ENCODE assay signal across 8 mouse cellular contexts in genomic region chr9:44130581-44131275, GRCm38 (mm10). TPM values are rescaled to one million over a fixed set of nuclear protein-coding genes. Genes with fewer than 3 reads are reported as not detected.
DNase-seq lines count a peak whose midpoint lies in the region; ATAC-seq and TF ChIP-seq lines count a peak whose summit lies in the region.

No protein-coding gene starts in this region.

- DNase-seq in CH12.LX (ENCODE audit: extremely low read depth) = no peak
- peak; percentile 51 to 55 for DNase-seq in heart, adult 18-20 months
- peak; percentile 65 for DNase-seq in lung, embryonic 14.5 days
- no peak for DNase-seq in right cerebral cortex, postnatal 4 days
- DNase-seq in ovary, postnatal 14 days (ENCODE audit: low spot score) = no peak

- no peaks in the 10 kb centered on the region for H3K36me3 ChIP-seq in CH12.LX (replicated peaks in 1 of 2; ENCODE audit: control insufficient read depth in 1 of 2, insufficient read depth in 1 of 2, low read length in 1 of 2)
- H3K36me3 ChIP-seq in intestine, postnatal 0 days (ENCODE audit: control insufficient read depth, insufficient read depth) = no peaks in the 10 kb centered on the region
- H3K36me3 ChIP-seq in lung, embryonic 14.5 days (ENCODE audit: insufficient read depth) = no peaks in the 10 kb centered on the region
- no peaks in the 10 kb centered on the region for H3K36me3 ChIP-seq in small intestine, adult 2 months (ENCODE audit: control insufficient read depth, insufficient read depth, low read length)

- WGBS in intestine, postnatal 0 days = 31% methylated on average over 19 of the region's 19 CpGs
- WGBS in lung, embryonic 14.5 days = 19% methylated on average over 19 of the region's 19 CpGs
- WGBS in small intestine, adult 2 months = 33% methylated on average over 19 of the region's 19 CpGs

- peak overlapping the region; percentile 48 for H3K4me2 ChIP-seq in CH12.LX (ENCODE audit: insufficient read depth, low read depth, poor library complexity, severe bottlenecking)
- H3K4me2 ChIP-seq in intestine, postnatal 0 days (replicated peaks; ENCODE audit: low read depth) = peak overlapping the region; percentile 62
- peak overlapping the region; percentile 83 for H3K4me2 ChIP-seq in lung, embryonic 14.5 days

- dilution Hi-C loops in CH12.LX (cut with MboI; ENCODE audit: extremely low pct_ligation_motif_present, extremely low pct_unique_long_range_greater_than_20kb, low sequenced_read_pairs) = no loop called here

- TF ChIP-seq POLR2A in CH12.LX (IDR thresholded peaks at IDR 0.05; ENCODE audit: low read depth, low read length) = no peak
- TF ChIP-seq POLR2A in bone marrow macrophage, adult 2 months (IDR thresholded peaks at IDR 0.05; ENCODE audit: borderline replicate concordance, low read depth, low read length) = no peak
- no peak for TF ChIP-seq POLR2A in small intestine, adult 2 months (IDR thresholded peaks at IDR 0.05; ENCODE audit: low read depth, low read length)

- no peaks in the 10 kb centered on the region for H3K79me2 ChIP-seq in CH12.LX (replicated peaks; ENCODE audit: control insufficient read depth, extremely low read depth, insufficient read depth, poor library complexity, severe bottlenecking)

- peaks cover 66% of the 10 kb centered on the region for H3K27me3 ChIP-seq in CH12.LX (replicated peaks)
- H3K27me3 ChIP-seq in intestine, postnatal 0 days (replicated peaks; ENCODE audit: control insufficient read depth, insufficient read depth, low read length) = peaks cover 24% of the 10 kb centered on the region
- H3K27me3 ChIP-seq in lung, embryonic 14.5 days (ENCODE audit: insufficient read depth, low read length) = peaks cover 8% of the 10 kb centered on the region
- peaks cover 32% of the 10 kb centered on the region for H3K27me3 ChIP-seq in small intestine, adult 2 months (ENCODE audit: control insufficient read depth, insufficient read depth, low read length)

- TF ChIP-seq EP300 in CH12.LX (IDR thresholded peaks at IDR 0.05; ENCODE audit: low read length) = no peak

- ATAC-seq in intestine, postnatal 0 days = peak; percentile 12; the same call in 1 of the 2 replicates
- peak; percentile 41 for ATAC-seq in lung, embryonic 14.5 days (ENCODE audit: insufficient read depth)

- H3K27ac ChIP-seq in CH12.LX (ENCODE audit: insufficient read depth, low read depth) = no peak overlapping the region
- H3K27ac ChIP-seq in bone marrow macrophage, adult 2 months (ENCODE audit: insufficient read depth, low read depth, low read length) = no peak overlapping the region
- peak overlapping the region; percentile 66 for H3K27ac ChIP-seq in intestine, postnatal 0 days (ENCODE audit: low read depth, low read length)
- peak overlapping the region; percentile 92 for H3K27ac ChIP-seq in lung, embryonic 14.5 days (ENCODE audit: low read depth)
- peak overlapping the region; percentile 74 for H3K27ac ChIP-seq in small intestine, adult 2 months (ENCODE audit: insufficient read depth, low read depth, low read length)

- H3K4me1 ChIP-seq in CH12.LX (ENCODE audit: control insufficient read depth in 1 of 2, insufficient read depth in 2 of 2) = peaks cover 11 to 46% of the 10 kb centered on the region in 2 experiments
- H3K4me1 ChIP-seq in bone marrow macrophage, adult 2 months (ENCODE audit: control insufficient read depth, insufficient read depth, low read length) = peaks cover 27% of the 10 kb centered on the region
- H3K4me1 ChIP-seq in intestine, postnatal 0 days (replicated peaks; ENCODE audit: control insufficient read depth, insufficient read depth, low read length) = 0 out of 2 replicates have a peak, but pooled peaks cover 4% of the 10 kb centered on the region
- H3K4me1 ChIP-seq in lung, embryonic 14.5 days (ENCODE audit: insufficient read depth) = peaks cover 18% of the 10 kb centered on the region
- H3K4me1 ChIP-seq in small intestine, adult 2 months (ENCODE audit: control insufficient read depth, insufficient read depth, insufficient read length, low read length) = peaks cover 28% of the 10 kb centered on the region

- in situ Hi-C loops in CH12.LX (cut with MboI; ENCODE audit: low pct_ligation_motif_present, low pct_unique_long_range_greater_than_20kb, low sequenced_read_pairs) = no loop called here

- no peak overlapping the region for H3K9ac ChIP-seq in CH12.LX (ENCODE audit: insufficient read depth, low read depth)
- H3K9ac ChIP-seq in intestine, postnatal 0 days (ENCODE audit: low read depth, low read length) = no peak overlapping the region
- H3K9ac ChIP-seq in lung, embryonic 14.5 days = 0 out of 2 replicates have a peak overlapping the region, but pooled peaks have one; percentile 61

- TF ChIP-seq CTCF in CH12.LX (conservative IDR thresholded peaks at IDR 0.05 in 1 of 2, IDR thresholded peaks at IDR 0.05 in 1 of 2; ENCODE audit: low read depth in 2 of 2, low read length in 2 of 2) = no peak
- no peak for TF ChIP-seq CTCF in bone marrow macrophage, adult 2 months (IDR thresholded peaks at IDR 0.05; ENCODE audit: low read depth, low read length)
- no peak for TF ChIP-seq CTCF in intestine, postnatal 0 days (IDR thresholded peaks at IDR 0.05; ENCODE audit: low read depth)
- no peak for TF ChIP-seq CTCF in lung, embryonic 14.5 days (IDR thresholded peaks at IDR 0.05; ENCODE audit: low read depth)
- no peak for TF ChIP-seq CTCF in small intestine, adult 2 months (IDR thresholded peaks at IDR 0.05; ENCODE audit: extremely low read depth, insufficient read length, insufficient replicate concordance, low read depth, low read length)

- TF ChIP-seq RAD21 in CH12.LX (IDR thresholded peaks at IDR 0.05; ENCODE audit: low read depth, low read length) = no peak

- peak overlapping the region in 2 of 3 experiments; percentile 41 to 43 for H3K4me3 ChIP-seq in CH12.LX (replicated peaks in 1 of 3; ENCODE audit: low read depth in 2 of 3, low read length in 2 of 3, poor library complexity in 1 of 3)
- H3K4me3 ChIP-seq in bone marrow macrophage, adult 2 months (ENCODE audit: insufficient read depth, low read length) = peak overlapping the region; percentile 45
- H3K4me3 ChIP-seq in intestine, postnatal 0 days (ENCODE audit: low read depth, low read length) = peak overlapping the region; percentile 39
- H3K4me3 ChIP-seq in lung, embryonic 14.5 days (ENCODE audit: low read depth, low read length) = peak overlapping the region; percentile 39
- peak overlapping the region; percentile 58; the same call in 1 of the 2 replicates for H3K4me3 ChIP-seq in small intestine, adult 2 months (ENCODE audit: low read depth, low read length)

- no peaks in the 10 kb centered on the region for H3K9me3 ChIP-seq in CH12.LX (replicated peaks; ENCODE audit: low read length)
- H3K9me3 ChIP-seq in intestine, postnatal 0 days (ENCODE audit: control insufficient read depth) = no peaks in the 10 kb centered on the region
- no peaks in the 10 kb centered on the region for H3K9me3 ChIP-seq in lung, embryonic 14.5 days (ENCODE audit: low read depth, low read length)

RNA-seq across cellular contexts. Expression of gene Mcam, which starts 3.5 kb away (rescaled TPM):
- 0.98 and 1.1 TPM in 2 replicates for total RNA-seq in CH12.LX (2012; rRNA removed)
- 0.56 and 0.73 TPM in 2 replicates for total RNA-seq in CH12.LX (2014; rRNA removed)
- polyA plus RNA-seq in CH12.LX (2012; ENCODE audit: insufficient read length, low read depth) = 0.40 and 0.57 TPM in 2 replicates
- polyA plus RNA-seq in bone marrow macrophage, adult 2 months (2012; ENCODE audit: insufficient read depth, insufficient read length, missing spikeins) = 0.29 TPM in 1 of 2 replicates, not detected in the other
- 10 to 100 TPM; 31.0 to 38.6 TPM for total RNA-seq in heart, adult 18-20 months (2021)
- 31.5 and 34.0 TPM in 2 replicates for polyA plus RNA-seq in intestine, postnatal 0 days (2015; fragmentation: Nextera tagmentation; extraction: Ambion mirVana)
- 84.9 and 87.7 TPM in 2 replicates for polyA plus RNA-seq in lung, embryonic 14.5 days (2014; fragmentation: Nextera tagmentation; extraction: Ambion mirVana)
- polyA plus RNA-seq in small intestine, adult 2 months (2012; rRNA removed) = 14.2 and 14.3 TPM in 2 replicates

RNA-seq across cellular contexts. Expression of gene Rnf26, which starts 17.4 kb away (rescaled TPM):
- 15.3 and 15.4 TPM in 2 replicates for total RNA-seq in CH12.LX (2012; rRNA removed)
- total RNA-seq in CH12.LX (2014; rRNA removed) = 9.2 and 11.7 TPM in 2 replicates
- polyA plus RNA-seq in CH12.LX (2012; ENCODE audit: insufficient read length, low read depth) = 31.5 and 40.0 TPM in 2 replicates
- polyA plus RNA-seq in bone marrow macrophage, adult 2 months (2012; ENCODE audit: insufficient read depth, insufficient read length, missing spikeins) = 24.2 and 25.0 TPM in 2 replicates
- 1 to 10 TPM; 5.9 to 6.0 TPM for total RNA-seq in heart, adult 18-20 months (2021)
- polyA plus RNA-seq in intestine, postnatal 0 days (2015; fragmentation: Nextera tagmentation; extraction: Ambion mirVana) = 18.4 and 18.8 TPM in 2 replicates
- polyA plus RNA-seq in lung, embryonic 14.5 days (2014; fragmentation: Nextera tagmentation; extraction: Ambion mirVana) = 85.6 and 89.2 TPM in 2 replicates
- 16.9 and 26.4 TPM in 2 replicates for polyA plus RNA-seq in small intestine, adult 2 months (2012; rRNA removed)

RNA-seq across cellular contexts. Expression of gene Gm49380, which starts 17.4 kb away (rescaled TPM):
- total RNA-seq in CH12.LX (2012; rRNA removed) = not detected in 2 replicates
- not detected in 2 replicates for total RNA-seq in CH12.LX (2014; rRNA removed)
- polyA plus RNA-seq in CH12.LX (2012; ENCODE audit: insufficient read length, low read depth) = not detected in 2 replicates
- not detected in 2 replicates for polyA plus RNA-seq in bone marrow macrophage, adult 2 months (2012; ENCODE audit: insufficient read depth, insufficient read length, missing spikeins)
- under 1 TPM in 1 of 2 experiments, not detected in 1; 0.37 TPM for total RNA-seq in heart, adult 18-20 months (2021)
- polyA plus RNA-seq in intestine, postnatal 0 days (2015; fragmentation: Nextera tagmentation; extraction: Ambion mirVana) = 0.05 TPM in 1 of 2 replicates, not detected in the other
- polyA plus RNA-seq in lung, embryonic 14.5 days (2014; fragmentation: Nextera tagmentation; extraction: Ambion mirVana) = 0.08 and 0.32 TPM in 2 replicates
- polyA plus RNA-seq in small intestine, adult 2 months (2012; rRNA removed) = not detected in 2 replicates

RNA-seq across cellular contexts. Expression of gene C1qtnf5, which starts 23.7 kb away (rescaled TPM):
- total RNA-seq in CH12.LX (2012; rRNA removed) (not detected in 2 replicates), CH12.LX (2014; rRNA removed) (not detected in 2 replicates)
- polyA plus RNA-seq in CH12.LX (2012; ENCODE audit: insufficient read length, low read depth) = not detected in 2 replicates
- polyA plus RNA-seq in bone marrow macrophage, adult 2 months (2012; ENCODE audit: insufficient read depth, insufficient read length, missing spikeins) = not detected in 2 replicates
- 1 to 10 TPM; 5.6 to 5.9 TPM for total RNA-seq in heart, adult 18-20 months (2021)
- 5.4 and 6.0 TPM in 2 replicates for polyA plus RNA-seq in intestine, postnatal 0 days (2015; fragmentation: Nextera tagmentation; extraction: Ambion mirVana)
- 4.7 and 5.0 TPM in 2 replicates for polyA plus RNA-seq in lung, embryonic 14.5 days (2014; fragmentation: Nextera tagmentation; extraction: Ambion mirVana)
- polyA plus RNA-seq in small intestine, adult 2 months (2012; rRNA removed) = 6.4 and 7.0 TPM in 2 replicates

RNA-seq across cellular contexts. Expression of gene Mfrp, which starts 29.2 kb away (rescaled TPM):
- total RNA-seq in CH12.LX (2012; rRNA removed) (0.04 TPM in 1 of 2 replicates, not detected in the other), CH12.LX (2014; rRNA removed) (not detected in 2 replicates)
- not detected in 2 replicates for polyA plus RNA-seq in CH12.LX (2012; ENCODE audit: insufficient read length, low read depth)
- not detected in 2 replicates for polyA plus RNA-seq in bone marrow macrophage, adult 2 months (2012; ENCODE audit: insufficient read depth, insufficient read length, missing spikeins)
- total RNA-seq in heart, adult 18-20 months (2021) = not detected
- polyA plus RNA-seq in intestine, postnatal 0 days (2015; fragmentation: Nextera tagmentation; extraction: Ambion mirVana) = 0.05 TPM in 1 of 2 replicates, not detected in the other
- polyA plus RNA-seq in lung, embryonic 14.5 days (2014; fragmentation: Nextera tagmentation; extraction: Ambion mirVana) = 0.07 and 0.11 TPM in 2 replicates
- polyA plus RNA-seq in small intestine, adult 2 months (2012; rRNA removed) = 0.04 TPM in 2 replicates

Comparison
In these comparisons a context has a peak if more than half of its experiments do, and no peak if none do; other contexts are left out.
1. DNase-seq: peak in heart, adult 18-20 months (2 of 2) and lung, embryonic 14.5 days (single experiment); none in CH12.LX (single experiment), right cerebral cortex, postnatal 4 days (single experiment) and ovary, postnatal 14 days (single experiment).
2. H3K27ac ChIP-seq: peak in intestine, postnatal 0 days (single experiment), lung, embryonic 14.5 days (single experiment) and small intestine, adult 2 months (single experiment); none in CH12.LX (single experiment) and bone marrow macrophage, adult 2 months (single experiment).
3. Peak in every context shown above with its lines, with median percentiles within 50 percentile points of each other: H3K4me2 ChIP-seq and H3K4me3 ChIP-seq.